Comparison of ENCODE assay signal across 21 mouse cellular contexts in the genomic region with DNA sequence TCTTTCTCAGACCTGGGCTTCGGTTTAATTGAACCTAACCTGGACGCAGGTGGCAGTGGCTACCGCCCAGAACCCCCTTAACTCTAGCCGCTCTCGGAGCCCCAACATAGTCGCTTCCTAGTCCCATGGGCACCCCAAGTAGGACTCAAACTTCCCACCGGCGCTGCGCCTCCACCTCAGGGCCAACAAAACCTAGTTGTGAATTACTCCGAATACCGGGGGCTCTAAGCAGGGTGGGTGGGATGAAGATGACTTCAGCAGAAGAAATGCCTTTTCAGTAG. TPM values are rescaled to one million over a fixed set of nuclear protein-coding genes. Genes with fewer than 3 reads are reported as not detected.
A peak's percentile ranks its signal among the peaks of the same experiment; 100 is the strongest.
DNase-seq lines count a peak whose midpoint lies in the region; ATAC-seq and TF ChIP-seq lines count a peak whose summit lies in the region.
"Had no signal": no experiment of that assay in that cellular context is flagged by ENCODE, and none has a peak within 500 bp of the region (broad histone marks: within the 10 kb centered on the region; RNA-seq: fewer than 3 reads in every experiment).

No protein-coding gene starts in this region.

- H3K4me3 ChIP-seq in hindbrain, embryonic 10.5 days: 0 out of 2 replicates have a peak overlapping the region, but pooled peaks have one; percentile 18
- H3K4me3 ChIP-seq in hindbrain, embryonic 16.5 days (ENCODE audit: low read length): no peak overlapping the region
- H3K4me3 ChIP-seq in ES-Bruce4 (ENCODE audit: low read depth, low read length): 0 out of 2 replicates have a peak overlapping the region, but pooled peaks have one; percentile 1
- peak overlapping the region; percentile 26; the same call in 1 of the 2 replicates for H3K4me3 ChIP-seq in embryonic facial prominence, embryonic 13.5 days
- H3K4me3 ChIP-seq in limb, embryonic 13.5 days: no peak overlapping the region
- H3K4me3 ChIP-seq: kidney, embryonic 15.5 days; liver, embryonic 13.5 days; lung, embryonic 15.5 days; stomach, embryonic 15.5 days had no signal

- H3K36me3 ChIP-seq in hindbrain, embryonic 10.5 days: no peaks in the 10 kb centered on the region
- H3K36me3 ChIP-seq in hindbrain, embryonic 16.5 days (ENCODE audit: control insufficient read depth, insufficient read depth, low read length): no peaks in the 10 kb centered on the region
- H3K36me3 ChIP-seq in ES-Bruce4 (ENCODE audit: control insufficient read depth, insufficient read depth, low read length, poor library complexity, severe bottlenecking): no peaks in the 10 kb centered on the region
- H3K36me3 ChIP-seq in embryonic facial prominence, embryonic 13.5 days: no peaks in the 10 kb centered on the region
- no peaks in the 10 kb centered on the region for H3K36me3 ChIP-seq in limb, embryonic 13.5 days
- H3K36me3 ChIP-seq: G1E; heart, embryonic 12.5 days; kidney, embryonic 15.5 days; liver, embryonic 13.5 days; lung, embryonic 15.5 days; stomach, embryonic 15.5 days had no signal

- no peak overlapping the region for H3K9ac ChIP-seq in hindbrain, embryonic 16.5 days (ENCODE audit: low read depth, low read length)
- no peak overlapping the region for H3K9ac ChIP-seq in ES-Bruce4 (ENCODE audit: low read depth, poor library complexity, severe bottlenecking)
- 0 out of 2 replicates have a peak overlapping the region, but pooled peaks have one; percentile 32 for H3K9ac ChIP-seq in embryonic facial prominence, embryonic 13.5 days
- H3K9ac ChIP-seq in limb, embryonic 13.5 days: no peak overlapping the region
- H3K9ac ChIP-seq: heart, embryonic 12.5 days; kidney, embryonic 15.5 days; liver, embryonic 13.5 days; lung, embryonic 15.5 days; stomach, embryonic 15.5 days had no signal

- H3K4me1 ChIP-seq in hindbrain, embryonic 10.5 days (replicated peaks): peaks cover 17% of the 10 kb centered on the region
- peaks cover 3% of the 10 kb centered on the region for H3K4me1 ChIP-seq in hindbrain, embryonic 16.5 days (ENCODE audit: control insufficient read depth, insufficient read depth, low read depth, low read length)
- H3K4me1 ChIP-seq in ES-Bruce4 (ENCODE audit: control insufficient read depth, insufficient read depth, low read length): peaks cover 1% of the 10 kb centered on the region
- peaks cover 52% of the 10 kb centered on the region for H3K4me1 ChIP-seq in embryonic facial prominence, embryonic 13.5 days
- H3K4me1 ChIP-seq in limb, embryonic 13.5 days: peaks cover 19% of the 10 kb centered on the region
- H3K4me1 ChIP-seq: liver, embryonic 13.5 days; stomach, embryonic 15.5 days had no signal

- TF ChIP-seq POLR2A in ES-Bruce4 (IDR thresholded peaks at IDR 0.05; ENCODE audit: insufficient read depth, low read length): no peak

- TF ChIP-seq CTCF in ES-Bruce4 (IDR thresholded peaks at IDR 0.05; ENCODE audit: low read depth, low read length): no peak

- H3K27me3 ChIP-seq in hindbrain, embryonic 10.5 days (ENCODE audit: insufficient read depth, poor library complexity, severe bottlenecking): peaks cover 100% of the 10 kb centered on the region
- peaks cover 67% of the 10 kb centered on the region for H3K27me3 ChIP-seq in hindbrain, embryonic 16.5 days (replicated peaks; ENCODE audit: control insufficient read depth, insufficient read depth, low read length)
- peaks cover 63% of the 10 kb centered on the region for H3K27me3 ChIP-seq in ES-Bruce4 (ENCODE audit: control insufficient read depth, insufficient read depth, low read length, poor library complexity, severe bottlenecking)
- peaks cover 83% of the 10 kb centered on the region for H3K27me3 ChIP-seq in embryonic facial prominence, embryonic 13.5 days
- H3K27me3 ChIP-seq in limb, embryonic 13.5 days: peaks cover 96% of the 10 kb centered on the region

- ATAC-seq in hindbrain, embryonic 16.5 days: no peak
- no peak for ATAC-seq in embryonic facial prominence, embryonic 13.5 days (ENCODE audit: insufficient number of reproducible peaks, insufficient read depth, low FRiP score, low TSS enrichment, low read depth)
- no peak for ATAC-seq in limb, embryonic 13.5 days (ENCODE audit: low FRiP score, low read depth)
- ATAC-seq: intestine, embryonic 16.5 days had no signal

- intact Hi-C loops in left cerebral cortex, postnatal 10 days (cut with DNase I): no loop called here

- WGBS in hindbrain, embryonic 10.5 days: under 1% methylated on average over 11 of the region's 11 CpGs
- 3% methylated on average over 11 of the region's 11 CpGs for WGBS in hindbrain, embryonic 16.5 days
- 5% methylated on average over 11 of the region's 11 CpGs for WGBS in embryonic facial prominence, embryonic 13.5 days
- 5% methylated on average over 11 of the region's 11 CpGs for WGBS in limb, embryonic 13.5 days

- H3K27ac ChIP-seq in hindbrain, embryonic 10.5 days: peak overlapping the region; percentile 1; the same call in 1 of the 2 replicates
- H3K27ac ChIP-seq in hindbrain, embryonic 16.5 days (ENCODE audit: low read depth, low read length): no peak overlapping the region
- no peak overlapping the region for H3K27ac ChIP-seq in ES-Bruce4 (ENCODE audit: insufficient read depth, low read length)
- H3K27ac ChIP-seq in embryonic facial prominence, embryonic 13.5 days: no peak overlapping the region; the same call in 1 of the 2 replicates
- no peak overlapping the region for H3K27ac ChIP-seq in limb, embryonic 13.5 days
- H3K27ac ChIP-seq: kidney, embryonic 15.5 days; liver, embryonic 13.5 days; lung, embryonic 15.5 days; stomach, embryonic 15.5 days had no signal

- H3K4me2 ChIP-seq in hindbrain, embryonic 16.5 days (ENCODE audit: low read length): no peak overlapping the region
- peak overlapping the region; percentile 61 for H3K4me2 ChIP-seq in embryonic facial prominence, embryonic 13.5 days
- peak overlapping the region; percentile 58 for H3K4me2 ChIP-seq in limb, embryonic 13.5 days (replicated peaks)
- H3K4me2 ChIP-seq: heart, embryonic 12.5 days; kidney, embryonic 15.5 days; liver, embryonic 13.5 days; lung, embryonic 15.5 days; stomach, embryonic 15.5 days had no signal

- no peaks in the 10 kb centered on the region for H3K9me3 ChIP-seq in hindbrain, embryonic 10.5 days
- H3K9me3 ChIP-seq in hindbrain, embryonic 16.5 days (ENCODE audit: control insufficient read depth, low read length): no peaks in the 10 kb centered on the region
- no peaks in the 10 kb centered on the region for H3K9me3 ChIP-seq in ES-Bruce4 (replicated peaks; ENCODE audit: control insufficient read depth, insufficient read depth, low read length, poor library complexity, severe bottlenecking)
- H3K9me3 ChIP-seq in embryonic facial prominence, embryonic 13.5 days: no peaks in the 10 kb centered on the region
- H3K9me3 ChIP-seq in limb, embryonic 13.5 days: no peaks in the 10 kb centered on the region
- H3K9me3 ChIP-seq: G1E; heart, embryonic 12.5 days; kidney, embryonic 15.5 days; liver, embryonic 13.5 days; lung, embryonic 15.5 days; stomach, embryonic 15.5 days had no signal

- TF ChIP-seq EP300 in ES-Bruce4 (IDR thresholded peaks at IDR 0.05; ENCODE audit: insufficient read depth, low read depth, low read length): no peak

- peak; percentile 36 for DNase-seq in hindbrain, embryonic 10.5 days (ENCODE audit: low spot score)
- DNase-seq in yolk sac, embryonic 10.5 days (ENCODE audit: low spot score): no peak
- no peak for DNase-seq in spleen, postnatal 4 days (ENCODE audit: low spot score in 2 of 2)
- no peak for DNase-seq in left cerebral cortex, postnatal 10 days (ENCODE audit: extremely low spot score in 1 of 2, low spot score in 2 of 2)
- DNase-seq: cerebellum, adult 9-11 months; embryo, embryonic 11 days; gastrocnemius, postnatal 36 days; layer of hippocampus, postnatal 36 days; liver, embryonic 13.5 days; thymus, postnatal 14 days had no signal

RNA-seq across cellular contexts. Expression of a gene that starts 28.2 kb away (rescaled TPM):
- 6.7 and 13.8 TPM in 2 replicates for polyA plus RNA-seq in hindbrain, embryonic 10.5 days (2016; fragmentation: Nextera tagmentation; extraction: Ambion mirVana)
- 8.4 and 9.0 TPM in 2 replicates for polyA plus RNA-seq in hindbrain, embryonic 16.5 days (2015; fragmentation: Nextera tagmentation; extraction: Ambion mirVana)
- 1.5 and 1.9 TPM in 2 replicates for polyA plus RNA-seq in ES-Bruce4 (2011; ENCODE audit: insufficient read depth, insufficient read length, low read depth, missing spikeins)
- polyA plus RNA-seq in embryonic facial prominence, embryonic 13.5 days (2015; fragmentation: Nextera tagmentation; extraction: Ambion mirVana): 17.5 and 20.5 TPM in 2 replicates
- 8.3 and 9.5 TPM in 2 replicates for polyA plus RNA-seq in limb, embryonic 13.5 days (2015; fragmentation: Nextera tagmentation; extraction: Ambion mirVana)
- total RNA-seq in left cerebral cortex, postnatal 10 days (2021): under 1 TPM; 0.49 to 0.51 TPM
- total RNA-seq: gastrocnemius, postnatal 36 days; neutrophil, adult 5-6 weeks had no signal
- polyA plus RNA-seq: liver, embryonic 13.5 days had no signal

Comparison
In these comparisons a context has a peak if more than half of its experiments do, and no peak if none do; other contexts are left out.
1. H3K4me3 ChIP-seq: peak in hindbrain, embryonic 10.5 days (single experiment), ES-Bruce4 (single experiment) and embryonic facial prominence, embryonic 13.5 days (single experiment); none in hindbrain, embryonic 16.5 days (single experiment) and limb, embryonic 13.5 days (single experiment).